Mouse (Mus musculus) liver, postnatal 0 days (tissue): ENCODE results near the gene Capn5. TPM values are rescaled to one million over a fixed set of nuclear protein-coding genes. Genes with fewer than 3 reads are reported as not detected.

Experiments used
- ATAC-seq: fragments of 200-750 bp; cut with Nextera tagmentation; 2 replicates; pipeline ENCODE4 v1.8.0; 2017; ENCODE audit warnings: mild to moderate bottlenecking, moderate library complexity
- DNase-seq: peaks from one replicate; pipeline ENCODE4 v3.0.0-alpha.2; 2016
- H3K27ac ChIP-seq: fragments of 300-500 bp; sonication (generic); 2 replicates; pipeline ENCODE4 v1.5.1; 2014; ENCODE audit warnings: antibody characterized with exemption, moderate library complexity, mild to moderate bottlenecking, low read depth
- H3K27me3 ChIP-seq: fragments of 300-500 bp; sonication (generic); 2 replicates; pipeline ENCODE4 v1.6.1; 2014; ENCODE audit warnings: low read length, control low read depth, mixed read lengths; ENCODE audit not compliant: insufficient read depth
- H3K36me3 ChIP-seq: fragments of 300-500 bp; sonication (generic); replicated peaks from 2 replicates; pipeline ENCODE4 v1.6.1; 2014; ENCODE audit warnings: mild to moderate bottlenecking, control low read depth, low read length, moderate library complexity, mixed read lengths; ENCODE audit not compliant: insufficient read depth
- H3K4me1 ChIP-seq: fragments of 300-500 bp; sonication (generic); 2 replicates; pipeline ENCODE4 v1.6.1; 2014; ENCODE audit warnings: antibody characterized with exemption, mild to moderate bottlenecking, control low read depth; ENCODE audit not compliant: insufficient read depth
- H3K4me2 ChIP-seq: fragments of 300-500 bp; sonication (generic); 2 replicates; pipeline ENCODE4 v1.6.1; 2014; ENCODE audit warnings: low read depth, mild to moderate bottlenecking, low read length, moderate library complexity, mixed read lengths
- H3K4me3 ChIP-seq: fragments of 300-500 bp; sonication (generic); 2 replicates; pipeline ENCODE4 v1.5.1; 2014; ENCODE audit warnings: low read depth, low read length
- H3K9ac ChIP-seq: fragments of 300-500 bp; sonication (generic); replicated peaks from 2 replicates; pipeline ENCODE4 v1.6.1; 2014; ENCODE audit warnings: mild to moderate bottlenecking, moderate library complexity
- H3K9me3 ChIP-seq: fragments of 300-500 bp; sonication (generic); 2 replicates; pipeline ENCODE4 v1.6.1; 2016; ENCODE audit warnings: mild to moderate bottlenecking, control low read depth, low read length, mixed read lengths
- CTCF ChIP-seq: sonication (generic); IDR thresholded peaks from 2 replicates; pipeline ENCODE4 v1.5.1; 2016; ENCODE audit warnings: antibody characterized with exemption, low read depth
- EP300 ChIP-seq: IDR thresholded peaks from 2 replicates; pipeline ENCODE4 v1.6.1; 2016; ENCODE audit warnings: antibody characterized with exemption, low read depth, mild to moderate bottlenecking
- WGBS: fragments of 180-500 bp; shearing (Covaris S2); extraction: QIAGEN DNeasy Blood & Tissue Kit; methylation state at CpG from one replicate; pipeline ENCODE4 v1.1.7; 2014; ENCODE audit not compliant: insufficient replicate concordance; 5-methylcytosine and 5-hydroxymethylcytosine counted together
- polyA plus RNA-seq: library from polyadenylated mRNA; unstranded; fragments of >200 nt; fragmentation: Nextera tagmentation; extraction: Ambion mirVana; gene quantifications from 2 replicates; pipeline ENCODE4 v1.2.1, GENCODE M21; 2015

The Capn5 gene
- polyA plus RNA-seq, 1 experiment from 2014 or later, result 4.4 TPM

GRCm38 (mm10) chr7:98103942-98104292 lies 74.2 kb downstream of the Capn5 start:
- no peak overlapping the region for H3K4me3 ChIP-seq
- 0 out of 2 replicates have a peak overlapping the region, but pooled peaks have one; percentile 44 for H3K4me2 ChIP-seq
- no peak overlapping the region; the same call in 1 of the 2 replicates for H3K9ac ChIP-seq
- ATAC-seq (no peak), DNase-seq (no peak)
- no peaks in the 10 kb centered on the region for H3K27me3 ChIP-seq
- peak overlapping the region; percentile 89 for H3K27ac ChIP-seq
- no peak for TF ChIP-seq EP300
- no peak for TF ChIP-seq CTCF
- H3K9me3 ChIP-seq, result no peaks in the 10 kb centered on the region
- peaks cover 24% of the 10 kb centered on the region for H3K4me1 ChIP-seq
- 0 out of 2 replicates have a peak, but pooled peaks cover 2% of the 10 kb centered on the region for H3K36me3 ChIP-seq
- WGBS, result 53% methylated on average over 5 of the region's 5 CpGs

DNA sequence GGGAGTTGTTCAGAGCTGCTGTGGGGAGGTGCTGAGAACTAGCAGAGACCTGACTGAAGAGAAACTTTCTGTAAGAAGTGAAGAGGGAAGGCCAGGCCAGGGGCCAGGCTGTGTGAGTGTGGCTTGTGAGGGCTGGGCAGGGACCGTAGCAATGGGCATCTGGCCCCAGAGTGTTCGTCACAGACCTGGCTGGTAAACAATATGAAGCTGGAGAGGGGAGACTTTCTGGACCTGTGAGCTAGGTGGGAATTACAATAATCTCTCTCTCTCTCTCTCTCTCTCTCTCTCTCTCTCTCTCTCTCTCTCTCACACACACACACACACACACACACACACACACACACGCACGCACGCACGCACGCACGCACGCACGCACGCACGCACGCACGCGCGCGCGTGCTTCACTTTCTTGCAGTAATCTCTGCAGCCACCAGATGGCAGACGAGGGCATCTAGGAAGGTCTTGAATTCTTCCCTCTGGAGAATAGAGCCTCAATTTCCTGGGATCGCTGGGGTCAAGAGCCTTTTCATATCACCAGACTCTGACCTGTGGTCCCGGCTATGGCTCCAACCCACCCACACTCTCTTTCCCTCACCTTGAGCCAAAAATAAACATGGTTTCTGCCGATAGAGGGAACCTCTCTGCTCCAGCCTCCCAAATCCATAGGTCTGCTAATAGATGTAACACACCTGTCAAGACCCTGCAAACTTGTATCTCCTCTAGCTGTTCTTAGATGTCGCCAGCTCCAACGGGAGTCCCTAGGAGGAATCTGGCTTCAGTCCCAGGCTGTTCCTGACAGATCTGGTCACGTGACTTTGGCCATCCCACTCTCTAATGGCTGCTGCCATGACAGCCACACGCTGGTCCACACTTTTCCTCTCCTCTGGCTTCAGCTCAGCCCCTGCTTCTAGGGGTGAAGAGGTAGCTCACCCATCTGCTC lies 74.8 kb downstream of the Capn5 start:
- TF ChIP-seq EP300, result no peak
- TF ChIP-seq CTCF, result peak; percentile 86
- DNase-seq, result peak; percentile 89
- peak; percentile 37 for ATAC-seq
- peak overlapping the region; percentile 54 for H3K9ac ChIP-seq
- peak overlapping the region; percentile 89 for H3K27ac ChIP-seq
- WGBS, result 11% methylated on average over 26 of the region's 26 CpGs
- H3K9me3 ChIP-seq, result no peaks in the 10 kb centered on the region
- peak overlapping the region; percentile 34 for H3K4me3 ChIP-seq
- H3K27me3 ChIP-seq, result no peaks in the 10 kb centered on the region
- H3K4me1 ChIP-seq, result peaks cover 24% of the 10 kb centered on the region
- peak overlapping the region; percentile 72 for H3K4me2 ChIP-seq
- 0 out of 2 replicates have a peak, but pooled peaks cover 4% of the 10 kb centered on the region for H3K36me3 ChIP-seq

GRCm38 (mm10) chr7:98102488-98102887 lies 75.6 kb downstream of the Capn5 start:
- ATAC-seq, result no peak
- Histone ChIP-seq H3K9me3 (no peaks in the 10 kb centered on the region), H3K27me3 (no peaks in the 10 kb centered on the region), H3K4me3 (no peak overlapping the region), H3K9ac (no peak overlapping the region), H3K4me2 (peak overlapping the region; percentile 72; the same call in 1 of the 2 replicates), H3K4me1 (peaks cover 24% of the 10 kb centered on the region), H3K27ac (peak overlapping the region; percentile 72; the same call in 1 of the 2 replicates), H3K36me3 (0 out of 2 replicates have a peak, but pooled peaks cover 6% of the 10 kb centered on the region)
- TF ChIP-seq EP300 (no peak), CTCF (no peak)
- 88% methylated on average over 11 of the region's 11 CpGs for WGBS
- DNase-seq, result no peak

DNA sequence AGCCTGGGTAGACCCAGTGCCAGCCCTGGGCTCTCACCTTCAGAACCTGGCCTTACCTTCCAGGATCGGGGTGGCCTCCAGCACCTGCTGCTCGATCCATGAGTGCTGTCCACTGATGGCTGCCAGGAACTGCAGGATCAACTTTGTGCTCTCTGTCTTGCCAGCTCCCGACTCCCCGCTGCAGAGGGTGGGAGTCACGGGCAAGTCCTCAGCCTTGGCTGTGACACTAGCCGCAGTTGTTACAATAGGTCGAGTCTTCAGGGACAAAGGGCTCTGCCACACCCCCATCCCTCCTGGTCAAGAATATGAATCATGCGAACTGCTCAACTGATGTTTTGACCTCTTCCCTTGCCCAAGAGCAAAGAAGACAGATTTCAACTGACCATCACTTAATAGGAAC lies 80.5 kb downstream of the Capn5 start:
- Histone ChIP-seq H3K9me3 (no peaks in the 10 kb centered on the region), H3K9ac (no peak overlapping the region), H3K36me3 (0 out of 2 replicates have a peak, but pooled peaks cover 10% of the 10 kb centered on the region), H3K4me3 (no peak overlapping the region), H3K27ac (no peak overlapping the region), H3K4me2 (no peak overlapping the region), H3K4me1 (0 out of 2 replicates have a peak, but pooled peaks cover under 1% of the 10 kb centered on the region), H3K27me3 (no peaks in the 10 kb centered on the region)
- WGBS, result 91% methylated on average over 8 of the region's 8 CpGs
- ATAC-seq, result no peak
- no peak for DNase-seq
- TF ChIP-seq EP300 (no peak), CTCF (no peak)

DNA sequence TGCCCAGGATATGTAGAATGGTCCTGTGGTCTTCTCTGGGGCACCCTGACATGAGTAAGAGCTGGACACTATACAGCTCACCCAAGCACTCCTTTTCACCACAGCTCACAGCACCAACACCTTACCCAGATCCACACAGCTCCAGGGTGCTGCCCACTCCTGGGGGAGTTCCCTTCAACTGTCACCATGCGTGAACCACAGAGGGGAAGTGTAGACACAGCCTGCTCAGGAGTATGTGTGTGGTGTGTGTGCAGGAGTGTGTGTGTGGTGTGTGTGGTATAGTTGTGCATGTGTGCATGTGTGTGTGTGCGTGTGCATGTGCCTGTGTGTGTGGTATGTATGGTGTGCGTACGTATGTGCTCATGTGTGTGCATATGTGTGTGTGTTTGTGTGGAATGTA lies 82.2 kb downstream of the Capn5 start:
- Histone ChIP-seq H3K9me3 (no peaks in the 10 kb centered on the region), H3K9ac (no peak overlapping the region), H3K27me3 (no peaks in the 10 kb centered on the region), H3K4me1 (no peaks in the 10 kb centered on the region), H3K27ac (no peak overlapping the region), H3K4me3 (no peak overlapping the region), H3K36me3 (0 out of 2 replicates have a peak, but pooled peaks cover 10% of the 10 kb centered on the region), H3K4me2 (no peak overlapping the region)
- DNase-seq, result no peak
- no peak for ATAC-seq
- WGBS, result 76% methylated on average over 4 of the region's 4 CpGs
- TF ChIP-seq CTCF (no peak), EP300 (no peak)

DNA sequence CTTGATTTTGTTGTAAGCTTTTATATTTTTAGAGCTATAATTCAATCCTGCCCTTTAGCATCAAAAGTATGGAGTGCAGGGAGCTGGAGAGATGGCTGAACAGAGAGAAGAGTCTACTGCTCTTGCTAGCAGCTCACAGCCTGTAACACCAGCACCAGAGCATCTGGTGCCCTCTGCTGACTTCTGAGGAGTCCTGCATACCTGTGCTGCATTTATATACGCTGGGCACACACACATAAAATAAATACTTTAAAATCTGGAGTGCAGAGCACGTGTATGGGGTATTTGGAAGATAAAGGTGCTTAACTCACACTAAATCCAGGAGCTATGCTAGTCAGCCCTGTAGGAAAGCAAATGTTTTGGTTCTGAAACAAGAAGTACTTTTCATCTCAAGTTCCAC lies 91.7 kb downstream of the Capn5 start:
- WGBS, result 40% methylated on average over 2 of the region's 2 CpGs
- no peaks in the 10 kb centered on the region for H3K9me3 ChIP-seq
- H3K9ac ChIP-seq, result no peak overlapping the region
- H3K27me3 ChIP-seq, result no peaks in the 10 kb centered on the region
- H3K27ac ChIP-seq, result no peak overlapping the region
- no peak for ATAC-seq
- TF ChIP-seq EP300 (no peak), CTCF (peak; percentile 71)
- H3K4me2 ChIP-seq, result no peak overlapping the region
- no peak overlapping the region for H3K4me3 ChIP-seq
- no peak for DNase-seq
- H3K4me1 ChIP-seq, result peaks cover 5% of the 10 kb centered on the region
- no peaks in the 10 kb centered on the region; the same call in 1 of the 2 replicates for H3K36me3 ChIP-seq
